Mouse (Mus musculus) embryo, embryonic 9.5 days (tissue): ENCODE data around the gene Ptch1.

ENCODE experiments used
- DNase-seq: peaks from one replicate; pipeline ENCODE4 v3.0.0-alpha.2; 2017; ENCODE audit errors: extremely low spot score

Gene Ptch1

GRCm38 (mm10) chr13:63499489-63499888, 73.9 kb downstream of the Ptch1 start:
- no peak for DNase-seq

GRCm38 (mm10) chr13:63496646-63497582, 76.5 kb downstream of the Ptch1 start, which contains the start of gene Fancc:
Gene Fancc, minus strand, starts transcription at chr13:63497278.
- no peak for DNase-seq

DNA sequence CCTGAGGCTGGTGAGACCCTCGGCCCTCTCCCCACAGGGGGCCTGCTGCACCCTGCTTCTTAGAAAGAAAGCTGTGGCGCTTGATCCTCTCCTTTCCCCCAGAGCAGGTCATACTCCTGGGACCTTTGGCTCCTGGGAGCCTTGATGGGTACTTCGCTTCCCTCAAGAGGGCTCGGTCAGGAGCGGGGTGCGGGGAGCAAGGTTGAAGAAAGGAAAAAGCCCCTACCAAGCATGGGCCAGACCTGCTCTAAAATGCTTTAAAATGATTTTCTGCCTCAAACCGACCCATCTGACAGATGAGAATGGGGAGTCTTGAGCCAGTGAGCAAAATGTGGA, 85.7 kb downstream of the Ptch1 start:
- no peak for DNase-seq

- DNase-seq: peak; percentile 72
These were observed 86.3 kb downstream of the Ptch1 start for GRCm38 (mm10) chr13:63486791-63487706.

- DNase-seq: no peak
These were observed 98.0 kb downstream of the Ptch1 start for GRCm38 (mm10) chr13:63475356-63475755.
